Mouse (Mus musculus) urinary bladder, postnatal 14 days (tissue): ENCODE results near the gene Trp53i11.

Experiments used
- DNase-seq: peaks from one replicate; pipeline ENCODE4 v3.0.0; 2021; ENCODE audit warnings: low spot score

The Trp53i11 gene

DNA sequence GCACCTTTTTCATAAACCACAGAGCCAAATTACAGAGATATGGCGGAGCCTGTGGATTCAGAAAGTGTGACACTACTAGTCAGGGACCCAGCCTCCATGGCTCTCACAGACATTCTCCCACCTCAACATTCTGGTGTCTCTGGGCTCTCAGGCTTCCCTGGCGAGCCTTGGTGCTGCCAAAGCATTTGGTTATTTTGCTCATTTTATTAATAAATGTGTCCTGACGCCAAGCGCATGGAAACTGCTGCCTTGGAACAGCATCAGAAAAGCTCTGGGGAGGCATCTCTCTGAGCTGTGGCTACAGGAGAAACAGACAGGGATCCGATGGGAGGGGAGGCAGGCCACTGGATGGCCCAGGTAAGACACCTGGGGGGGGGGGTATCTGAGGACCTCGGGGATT lies 15.4 kb upstream of the Trp53i11 start:
- DNase-seq = no peak

DNA sequence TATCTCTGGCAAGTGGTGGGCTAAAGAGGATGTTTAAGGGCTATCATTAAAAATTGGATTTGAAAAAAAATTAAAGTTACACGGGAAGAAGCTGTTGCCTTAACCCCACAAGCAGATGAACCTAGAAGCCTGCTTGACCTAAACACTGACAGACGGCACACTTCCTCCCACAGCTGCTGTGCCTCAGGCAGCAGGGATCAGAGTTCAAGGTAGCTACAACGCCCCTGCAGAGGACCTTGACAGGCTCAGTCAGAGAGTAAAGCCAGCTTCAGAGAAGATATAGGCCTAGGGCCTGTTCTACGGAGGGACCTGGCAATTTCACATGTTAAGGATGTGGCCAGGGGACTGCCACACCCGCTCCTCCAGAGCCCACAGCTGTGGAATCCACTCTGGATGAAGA lies 14.9 kb upstream of the Trp53i11 start:
- DNase-seq = no peak

GRCm38 (mm10) chr2:93174159-93174558 lies 13.2 kb upstream of the Trp53i11 start:
- DNase-seq = no peak

DNA sequence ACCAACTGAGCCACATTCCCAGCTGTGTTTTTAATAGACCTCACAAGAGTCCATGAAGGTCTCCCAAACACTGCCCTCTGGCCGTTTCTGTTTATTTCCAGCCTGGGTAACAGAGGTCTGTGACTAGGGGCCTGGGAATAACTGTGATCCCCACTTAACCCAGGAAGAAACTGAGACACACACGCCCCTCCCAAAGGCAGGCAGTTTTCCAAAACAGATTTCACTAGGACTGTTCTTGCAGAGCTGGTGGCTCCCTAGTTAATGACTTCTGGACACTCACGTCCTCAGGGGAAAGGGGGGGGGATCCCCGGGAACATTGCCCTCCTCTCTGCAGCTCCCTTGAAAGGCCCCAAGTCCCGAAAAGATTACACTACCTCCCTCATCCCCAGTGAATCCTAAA lies 12.1 kb upstream of the Trp53i11 start:
- DNase-seq = no peak

DNA sequence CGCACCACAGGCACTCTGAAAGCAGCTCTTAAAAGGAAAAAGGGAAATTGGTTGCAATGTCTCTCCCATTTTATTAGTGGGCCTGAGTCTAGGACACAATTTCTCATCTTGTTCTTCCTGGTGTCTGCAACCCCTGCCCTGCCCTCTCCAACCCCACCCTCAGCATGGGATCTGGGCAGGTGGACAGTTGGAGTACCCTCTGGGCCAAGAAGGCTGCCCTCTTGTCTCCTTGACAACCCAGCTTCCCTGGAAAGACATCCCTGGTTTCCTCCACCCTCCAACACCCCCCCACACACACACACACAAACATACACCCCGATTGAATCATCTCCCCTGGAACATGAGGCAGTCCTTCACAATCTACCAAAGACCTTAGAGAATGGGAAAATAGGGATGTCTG lies 11.6 kb upstream of the Trp53i11 start:
- no peak for DNase-seq

DNA sequence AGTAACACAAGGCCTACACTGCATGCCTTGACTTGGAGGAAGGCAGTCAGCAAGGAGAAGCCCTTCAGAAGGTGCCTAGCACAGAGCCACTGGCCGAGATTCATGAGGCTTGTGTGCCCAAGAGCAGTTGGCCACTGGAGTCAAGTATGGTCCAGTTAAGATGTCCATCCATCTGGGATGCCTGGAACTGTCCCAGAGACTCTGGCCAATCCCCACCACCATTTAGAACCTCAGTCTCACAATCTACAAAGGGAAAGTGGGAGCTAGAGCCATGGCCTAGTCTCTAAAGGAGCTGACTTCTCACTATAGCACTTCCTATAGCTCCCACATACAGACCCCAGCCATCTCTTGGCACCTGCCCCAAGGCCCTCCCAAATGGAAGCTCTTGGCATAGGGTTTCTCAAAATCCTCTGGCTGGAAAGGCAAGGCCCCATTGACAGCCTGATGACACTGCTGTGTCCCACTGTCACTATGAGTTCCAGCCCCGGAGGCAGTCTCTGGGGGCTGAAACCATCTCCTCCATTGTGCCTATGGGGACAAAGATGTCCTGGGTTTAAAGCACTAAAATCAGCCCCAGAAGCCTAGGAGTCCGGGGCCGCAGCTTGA lies 11.1 kb upstream of the Trp53i11 start:
- no peak for DNase-seq

- DNase-seq = no peak
Measured at GRCm38 (mm10) chr2:93176871-93177667, 10.3 kb upstream of the Trp53i11 start.

DNA sequence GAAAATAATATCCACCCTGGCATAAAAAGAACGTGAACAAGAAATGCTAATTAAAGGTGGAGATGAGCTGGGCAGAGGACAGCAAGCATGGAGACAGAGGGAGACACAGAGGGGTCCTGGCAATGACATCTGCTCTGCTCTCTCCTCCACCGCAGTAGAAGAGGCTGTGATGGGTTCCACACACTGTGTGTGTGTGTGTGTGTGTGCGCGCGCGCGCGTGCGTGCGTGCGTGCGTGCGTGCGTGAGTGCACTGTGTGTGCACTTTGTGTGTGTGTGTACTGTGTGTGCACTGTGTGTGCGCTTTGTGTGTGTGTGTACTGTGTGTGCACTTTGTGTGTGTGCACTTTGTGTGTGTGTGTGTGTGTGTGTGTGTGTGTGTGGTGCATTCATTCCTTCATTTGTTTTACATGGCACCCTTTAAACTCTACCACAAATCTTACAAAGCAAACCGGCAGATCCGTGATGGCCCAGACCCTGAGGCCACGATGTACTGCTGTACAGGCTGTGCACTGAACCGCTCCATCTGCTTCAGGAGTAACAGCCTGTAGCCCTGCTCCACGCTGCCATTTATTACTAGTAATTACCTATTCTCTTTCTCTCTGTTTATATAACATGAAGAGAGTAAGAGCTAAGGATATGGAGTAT lies 9.6 kb upstream of the Trp53i11 start:
- DNase-seq = no peak

DNA sequence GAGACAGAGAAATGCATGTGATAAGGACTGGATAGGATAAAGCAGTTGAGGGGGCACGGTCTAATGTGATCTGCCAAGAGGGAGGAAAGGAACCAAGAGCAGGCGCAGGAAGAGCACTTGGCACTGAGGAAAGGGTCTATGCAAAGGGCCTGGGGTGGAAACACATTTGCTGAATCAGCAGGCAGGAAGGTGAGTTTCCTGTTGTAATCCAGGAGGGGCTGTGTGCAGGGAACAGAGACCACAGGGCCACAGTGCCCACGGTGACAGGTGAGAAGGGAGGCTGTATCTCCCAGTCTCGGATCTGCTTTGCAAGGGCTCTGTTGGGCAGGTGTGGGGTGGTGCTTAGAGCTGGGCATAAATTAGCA lies 9.1 kb upstream of the Trp53i11 start:
- no peak for DNase-seq

DNA sequence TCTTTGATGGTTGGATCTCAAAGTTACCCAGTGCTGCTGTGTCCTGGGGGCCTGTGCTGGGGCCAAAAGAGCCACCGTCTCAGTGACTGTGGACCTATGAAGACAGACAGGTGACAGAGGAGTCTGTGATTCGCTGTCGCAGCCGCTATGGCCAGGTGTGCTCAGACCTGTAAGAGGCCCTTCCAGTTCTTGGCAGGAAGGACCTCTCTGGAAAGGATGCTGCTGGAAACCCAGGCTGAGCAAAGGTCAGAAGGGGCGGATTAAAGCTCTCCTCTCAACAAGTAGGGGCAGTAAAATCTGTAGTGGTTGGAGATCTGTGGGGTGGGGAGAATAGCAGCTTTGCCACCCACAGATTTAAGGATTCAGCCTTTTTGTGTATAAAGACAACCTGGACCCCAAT lies 7.7 kb upstream of the Trp53i11 start:
- no peak for DNase-seq

- DNase-seq = peak; percentile 22
Measured at GRCm38 (mm10) chr2:93180077-93180844, 7.1 kb upstream of the Trp53i11 start.

DNA sequence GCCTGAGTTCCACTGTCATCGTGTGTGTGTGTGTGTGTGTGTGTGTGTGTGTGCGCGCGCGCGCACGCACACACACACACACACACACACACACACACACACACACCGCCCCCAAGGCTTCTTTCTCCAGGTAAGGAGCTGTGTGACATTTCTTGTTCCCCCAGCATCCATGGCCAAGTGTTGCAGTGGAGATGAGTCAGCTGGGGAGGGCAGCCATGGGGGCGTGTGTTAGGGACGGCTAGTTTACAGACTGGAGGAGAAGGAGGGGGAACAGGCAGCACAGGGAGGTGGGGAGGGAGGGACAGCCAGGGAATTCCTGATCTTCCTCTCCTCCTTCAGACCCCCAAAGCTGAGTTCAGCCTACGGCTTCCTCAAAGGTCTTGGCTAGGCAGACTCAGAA lies 4.5 kb upstream of the Trp53i11 start:
- peak; percentile 42 for DNase-seq

- DNase-seq = peak; percentile 23
Measured at GRCm38 (mm10) chr2:93188020-93188760, 842 bp downstream of the Trp53i11 start.

- DNase-seq = peak; percentile 44
Measured at GRCm38 (mm10) chr2:93188761-93189458, 1.6 kb downstream of the Trp53i11 start.

GRCm38 (mm10) chr2:93190771-93191487 lies 3.6 kb downstream of the Trp53i11 start:
- DNase-seq = no peak

GRCm38 (mm10) chr2:93191488-93192181 lies 4.3 kb downstream of the Trp53i11 start:
- DNase-seq = no peak

GRCm38 (mm10) chr2:93192182-93192560 lies 4.8 kb downstream of the Trp53i11 start:
- DNase-seq = no peak

DNA sequence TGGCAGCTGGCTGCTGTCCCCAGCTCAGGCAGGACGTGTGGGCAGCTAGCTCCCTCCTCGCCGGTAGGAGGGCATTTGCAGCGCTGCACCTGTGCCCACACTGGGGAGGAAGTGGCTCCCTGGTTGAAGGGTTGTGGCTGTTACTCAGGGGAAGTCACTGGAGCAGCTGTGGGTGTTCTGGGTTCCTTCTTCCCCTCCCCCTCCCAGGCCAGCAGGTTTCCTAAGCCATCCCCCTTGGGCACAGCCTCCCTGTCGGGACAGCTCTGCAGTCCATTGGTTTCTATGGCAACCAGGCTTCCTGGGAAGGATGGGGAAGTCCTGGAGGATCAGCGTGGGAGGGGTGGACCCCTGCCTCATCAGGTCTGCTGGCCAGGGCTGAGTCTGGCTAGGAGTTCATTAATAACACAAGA lies 5.3 kb downstream of the Trp53i11 start:
- DNase-seq = no peak

- DNase-seq = no peak
Measured at GRCm38 (mm10) chr2:93193806-93194205, 6.5 kb downstream of the Trp53i11 start.

DNA sequence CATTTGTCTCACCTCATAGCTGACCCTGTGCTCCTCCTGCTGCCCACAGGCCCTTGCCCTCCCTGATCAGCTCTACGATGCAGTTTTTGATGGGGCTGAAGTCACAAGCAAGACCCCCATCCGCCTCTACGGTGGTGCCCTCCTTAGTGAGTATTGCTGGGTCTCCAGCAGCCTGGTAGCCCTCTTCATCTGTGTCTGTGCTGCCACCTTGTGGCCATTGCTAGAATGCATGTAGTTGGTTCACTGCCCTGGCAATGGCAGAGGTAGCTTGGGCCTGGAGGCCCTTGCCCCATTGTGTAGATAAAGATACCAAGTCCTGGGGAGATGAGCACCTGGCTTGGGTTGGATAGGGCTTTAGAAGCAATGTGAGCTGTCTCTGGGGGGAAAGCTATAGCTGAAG lies 11.5 kb downstream of the Trp53i11 start:
- peak; percentile 94 for DNase-seq
